Mouse (Mus musculus) CH12.LX (cell line): Measurements from ENCODE around the gene Cadm1. TPM values are rescaled to one million over a fixed set of nuclear protein-coding genes. Genes with fewer than 3 reads are reported as not detected.

Source experiments
- DNase-seq: peaks from one replicate; pipeline ENCODE4 v3.0.0-alpha.2; 2013; ENCODE audit errors: extremely low read depth
- H3K27ac ChIP-seq: 2 replicates; pipeline ENCODE4 v1.5.1; 2012; ENCODE audit warnings: low read depth, mild to moderate bottlenecking, control low read depth, moderate library complexity; ENCODE audit not compliant: insufficient read depth
- H3K27me3 ChIP-seq: replicated peaks from 2 replicates; pipeline ENCODE3; 2012; ENCODE audit warnings: inconsistent platforms
- H3K36me3 ChIP-seq, 2 experiments: replicated peaks in 1 of 2; 2 replicates each; pipeline versions ENCODE3 to v1.6.1; 2012; ENCODE audit warnings: inconsistent platforms in 1 of 2, low read length in 1 of 2, mild to moderate bottlenecking in 1 of 2, mixed read lengths in 1 of 2, moderate library complexity in 1 of 2; ENCODE audit not compliant: control insufficient read depth in 1 of 2, insufficient read depth in 1 of 2
- H3K4me1 ChIP-seq, 2 experiments: 2 replicates each; pipeline ENCODE4 v1.6.1; 2012; ENCODE audit warnings: inconsistent platforms in 1 of 2, moderate library complexity in 1 of 2; ENCODE audit not compliant: insufficient read depth in 2 of 2, control insufficient read depth in 1 of 2
- H3K4me2 ChIP-seq: 2 replicates; pipeline ENCODE4 v1.6.1; 2012; ENCODE audit warnings: low read depth, mild to moderate bottlenecking, control low read depth; ENCODE audit not compliant: poor library complexity, insufficient read depth, severe bottlenecking
- H3K4me3 ChIP-seq, 3 experiments: fragments of 150-350 bp in 1 of 3; sonication (generic) in 1 of 3; replicated peaks in 1 of 3; 2 replicates each; pipeline versions ENCODE3 to v1.5.1; 2011 to 2012; ENCODE audit warnings: low read depth in 2 of 3, low read length in 2 of 3, mild to moderate bottlenecking in 2 of 3, moderate library complexity in 2 of 3, control low read depth in 1 of 3, improper control_type of control experiment in 1 of 3, inconsistent platforms in 1 of 3, mixed read lengths in 1 of 3; ENCODE audit not compliant: poor library complexity in 1 of 3
- H3K79me2 ChIP-seq: replicated peaks from 2 replicates; pipeline ENCODE4 v1.6.1; 2012; ENCODE audit warnings: mild to moderate bottlenecking, moderate library complexity; ENCODE audit not compliant: control insufficient read depth, poor library complexity, insufficient read depth, severe bottlenecking; ENCODE audit errors: extremely low read depth
- H3K9ac ChIP-seq: 2 replicates; pipeline ENCODE4 v1.6.1; 2012; ENCODE audit warnings: low read depth, mild to moderate bottlenecking, control low read depth, moderate library complexity; ENCODE audit not compliant: insufficient read depth
- H3K9me3 ChIP-seq: replicated peaks from 2 replicates; pipeline ENCODE3; 2012; ENCODE audit warnings: low read length, inconsistent platforms, mixed read lengths
- CHD1 ChIP-seq: IDR thresholded peaks from 2 replicates; pipeline ENCODE4 v1.6.1; 2012; ENCODE audit warnings: low read depth, low read length, improper control_type of control experiment, inconsistent platforms
- CHD2 ChIP-seq: IDR thresholded peaks from 2 replicates; pipeline ENCODE4 v1.6.1; 2011; ENCODE audit warnings: low read length, improper control_type of control experiment
- CTCF ChIP-seq, 2 experiments: IDR thresholded peaks in 1 of 2; conservative IDR thresholded peaks in 1 of 2; 2 replicates each; pipeline ENCODE4 v1.5.1; 2011 to 2012; ENCODE audit warnings: low read depth in 2 of 2, low read length in 2 of 2, improper control_type of control experiment in 1 of 2, inconsistent platforms in 1 of 2, mild to moderate bottlenecking in 1 of 2, moderate library complexity in 1 of 2
- EP300 ChIP-seq: IDR thresholded peaks from 2 replicates; pipeline ENCODE4 v1.6.1; 2011; ENCODE audit warnings: low read length, improper control_type of control experiment
- ETS1 ChIP-seq: conservative IDR thresholded peaks from 2 replicates; pipeline ENCODE4 v1.6.1; 2012; ENCODE audit warnings: low read depth, mild to moderate bottlenecking, inconsistent platforms, low read length, improper control_type of control experiment, moderate library complexity
- MAX ChIP-seq: IDR thresholded peaks from 2 replicates; pipeline ENCODE4 v1.6.1; 2011; ENCODE audit warnings: low read length, improper control_type of control experiment
- MAZ ChIP-seq: IDR thresholded peaks from 2 replicates; pipeline ENCODE4 v1.6.1; 2012; ENCODE audit warnings: low read depth, mild to moderate bottlenecking, inconsistent platforms, low read length, improper control_type of control experiment, moderate library complexity
- MXI1 ChIP-seq: IDR thresholded peaks from 2 replicates; pipeline ENCODE4 v1.6.1; 2011; ENCODE audit warnings: mild to moderate bottlenecking, low read depth, low read length, improper control_type of control experiment
- MYC ChIP-seq: IDR thresholded peaks from 2 replicates; pipeline ENCODE4 v1.6.1; 2011; ENCODE audit warnings: low read depth, mild to moderate bottlenecking, improper control_type of control experiment, low read length
- NELFE ChIP-seq: IDR thresholded peaks from 2 replicates; pipeline ENCODE4 v1.6.1; 2011; ENCODE audit warnings: low read depth, low read length, improper control_type of control experiment
- POLR2A ChIP-seq: IDR thresholded peaks from 2 replicates; pipeline ENCODE4 v1.6.1; 2011; ENCODE audit warnings: low read depth, mild to moderate bottlenecking, improper control_type of control experiment, low read length
- RAD21 ChIP-seq: IDR thresholded peaks from 2 replicates; pipeline ENCODE4 v1.6.1; 2011; ENCODE audit warnings: low read depth, mild to moderate bottlenecking, low read length, improper control_type of control experiment, moderate library complexity
- SIN3A ChIP-seq: IDR thresholded peaks from 2 replicates; pipeline ENCODE4 v1.6.1; 2012; ENCODE audit warnings: low read length, improper control_type of control experiment, inconsistent platforms
- TBP ChIP-seq: conservative IDR thresholded peaks from 2 replicates; pipeline ENCODE4 v1.6.1; 2011; ENCODE audit warnings: low read depth, low read length, improper control_type of control experiment
- TCF12 ChIP-seq: IDR thresholded peaks from 2 replicates; pipeline ENCODE4 v1.6.1; 2014; ENCODE audit warnings: low read depth, mild to moderate bottlenecking, inconsistent platforms, low read length, improper control_type of control experiment
- UBTF ChIP-seq: IDR thresholded peaks from 2 replicates; pipeline ENCODE4 v1.6.1; 2012; ENCODE audit warnings: low read depth, mild to moderate bottlenecking, inconsistent platforms, low read length, improper control_type of control experiment, moderate library complexity
- USF1 ChIP-seq: IDR thresholded peaks from 2 replicates; pipeline ENCODE4 v1.6.1; 2014; ENCODE audit warnings: low read depth, mild to moderate bottlenecking, inconsistent platforms, low read length, improper control_type of control experiment
- USF2 ChIP-seq: conservative IDR thresholded peaks from 2 replicates; pipeline ENCODE4 v1.6.1; 2011; ENCODE audit warnings: low read depth, low read length, improper control_type of control experiment
- ZC3H11A ChIP-seq: IDR thresholded peaks from 2 replicates; pipeline ENCODE4 v1.6.1; 2012; ENCODE audit warnings: low read depth, mild to moderate bottlenecking, inconsistent platforms, low read length, improper control_type of control experiment
- ZMIZ1 ChIP-seq: IDR thresholded peaks from 2 replicates; pipeline ENCODE4 v1.6.1; 2012; ENCODE audit warnings: low read depth, mild to moderate bottlenecking, inconsistent platforms, low read length, improper control_type of control experiment
- dilution Hi-C: fragments of 300-500 bp; cut with MboI; formaldehyde crosslinking; loops from 2 replicates; pipeline ENCODE4 v1.14.3; 2020; ENCODE audit warnings: low sequenced_read_pairs; ENCODE audit not compliant: extremely low pct_unique_long_range_greater_than_20kb, extremely low pct_ligation_motif_present
- in situ Hi-C: fragments of 300-500 bp; cut with MboI; formaldehyde crosslinking; loops from 3 replicates; pipeline ENCODE4 v1.14.3; 2019; ENCODE audit warnings: low sequenced_read_pairs, low pct_ligation_motif_present, low pct_unique_long_range_greater_than_20kb, mixed read lengths
- polyA plus RNA-seq: library from polyadenylated mRNA; unstranded; fragments of >175 nt; gene quantifications from 2 replicates; pipeline ENCODE4 v1.2.1, GENCODE M21; 2012; ENCODE audit warnings: low read depth; ENCODE audit not compliant: insufficient read length
- total RNA-seq, 2 experiments: library from RNA; depleted of rRNA; stranded (reverse); fragments of 300-350 nt in 1 of 2; fragments of >200 nt in 1 of 2; gene quantifications; 2 replicates each; pipeline ENCODE4 v1.2.3; 2012 to 2014

Gene Cadm1
- total and polyA plus RNA-seq, 3 experiments, result not detected

- dilution Hi-C loops, result no loop called here
Measured at GRCm38 (mm10) chr9:47798478-47798877, 268.5 kb downstream of the Cadm1 start.

GRCm38 (mm10) chr9:47801242-47801641, 271.3 kb downstream of the Cadm1 start:
- in situ Hi-C loops (no loop called here), dilution Hi-C loops (no loop called here)
- Histone ChIP-seq H3K27me3 (no peaks in the 10 kb centered on the region), H3K4me1 (no peaks in the 10 kb centered on the region), H3K79me2 (no peaks in the 10 kb centered on the region), H3K27ac (no peak overlapping the region), H3K36me3 (no peaks in the 10 kb centered on the region), H3K4me3 (no peak overlapping the region), H3K4me2 (no peak overlapping the region), H3K9ac (no peak overlapping the region), H3K9me3 (peaks cover 36% of the 10 kb centered on the region)
- DNase-seq, result no peak
- TF ChIP-seq ZC3H11A, result no peak
- TF ChIP-seq CHD1, result no peak
- no peak for TF ChIP-seq SIN3A
- no peak for TF ChIP-seq USF1
- TF ChIP-seq UBTF, result no peak
- no peak for TF ChIP-seq ZMIZ1

More at GRCm38 (mm10) chr9:47798478-47798877, 268.5 kb downstream of the Cadm1 start:
- Histone ChIP-seq H3K36me3 (no peaks in the 10 kb centered on the region), H3K4me3 (no peak overlapping the region), H3K79me2 (no peaks in the 10 kb centered on the region), H3K9me3 (peaks cover 38% of the 10 kb centered on the region), H3K4me2 (no peak overlapping the region), H3K4me1 (no peaks in the 10 kb centered on the region), H3K27me3 (no peaks in the 10 kb centered on the region), H3K27ac (no peak overlapping the region), H3K9ac (no peak overlapping the region)
- in situ Hi-C loops, result no loop called here
- TF ChIP-seq TCF12 (no peak), EP300 (no peak), MXI1 (no peak), TBP (no peak), RAD21 (no peak), MAX (no peak), MAZ (no peak), ZMIZ1 (no peak), POLR2A (no peak), NELFE (no peak), ETS1 (no peak), USF2 (no peak), CTCF (conservative IDR thresholded peaks at IDR 0.05 in 1 of 2, IDR thresholded peaks at IDR 0.05 in 1 of 2; ENCODE audit: low read depth in 2 of 2, low read length in 2 of 2) (no peak), MYC (no peak), CHD2 (no peak), SIN3A (no peak)
- no peak for DNase-seq
